Mouse (Mus musculus) liver (tissue): ENCODE data around the gene Gm19935.

Experiments
- DNase-seq: peaks from one replicate; pipeline ENCODE4 v3.0.0-alpha.2; 2020; ENCODE audit warnings: mixed read lengths

The Gm19935 gene

GRCm38 (mm10) chr8:90828987-90829740, 12.0 kb upstream of the Gm19935 start:
- no peak for DNase-seq

DNA sequence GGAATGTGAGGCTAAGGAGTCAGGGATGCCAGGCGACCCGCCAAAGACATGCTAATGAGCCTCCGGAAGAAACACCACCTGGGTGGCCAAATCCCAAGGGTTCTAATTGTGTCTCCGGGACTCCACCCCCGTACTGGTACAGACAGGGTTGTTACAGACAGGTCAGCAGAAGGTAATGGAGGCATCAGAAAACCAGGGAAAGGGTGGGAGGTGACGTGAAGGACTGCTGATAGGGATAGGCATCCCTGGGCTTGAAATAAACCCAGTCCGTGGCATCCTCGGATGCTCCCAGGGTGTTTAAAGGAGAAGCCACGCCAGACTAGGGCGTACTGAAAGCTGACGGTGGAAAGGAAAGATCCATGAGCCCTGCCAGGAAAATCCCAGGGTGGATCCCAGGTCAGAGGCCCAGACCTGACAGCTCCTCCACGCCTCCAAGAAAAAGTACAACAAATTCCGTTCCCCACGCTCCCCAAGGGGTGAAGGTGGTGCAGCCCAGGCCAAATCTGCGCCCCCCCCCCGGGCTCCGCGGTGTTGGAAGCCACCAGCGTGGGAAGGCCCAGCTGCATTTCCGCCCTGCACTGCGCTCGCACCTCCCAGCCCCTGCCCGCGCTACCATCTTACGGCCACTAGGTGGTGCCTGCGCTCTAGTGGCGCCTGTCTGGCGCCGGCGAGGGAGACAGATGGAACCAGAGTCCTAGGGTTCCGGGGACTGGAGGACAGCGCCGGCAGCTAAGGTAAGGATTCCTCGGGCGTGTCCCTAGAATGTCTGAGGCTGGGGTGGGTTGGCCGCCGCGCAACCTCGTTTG, 11.2 kb upstream of the Gm19935 start, which contains the start of gene Chd9:
Gene Chd9 (plus strand): TSS at position 172 of the 806 bp plus-strand sequence.
- DNase-seq: peak; percentile 88

- peak; percentile 10 for DNase-seq
These were observed 8.3 kb upstream of the Gm19935 start for GRCm38 (mm10) chr8:90825459-90825871.

GRCm38 (mm10) chr8:90822443-90822842, 5.2 kb upstream of the Gm19935 start:
- DNase-seq: no peak

DNA sequence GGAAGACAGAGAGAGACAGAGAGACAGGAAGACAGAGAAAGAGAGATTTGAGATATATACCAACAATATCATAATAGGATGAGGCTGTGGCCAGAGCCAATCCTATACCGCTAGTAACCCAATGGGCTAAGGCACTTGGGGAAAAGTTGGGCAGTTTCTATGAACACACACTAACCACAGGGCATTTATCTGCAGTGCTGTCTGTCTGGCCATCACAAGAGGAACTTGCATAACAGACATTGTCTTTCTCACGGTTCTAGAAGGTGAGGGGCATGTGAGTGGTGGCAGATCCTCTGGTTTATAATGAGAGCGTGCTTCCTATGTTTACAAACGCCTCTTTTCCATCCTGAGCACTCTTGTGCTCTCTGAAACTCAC, 3.1 kb upstream of the Gm19935 start:
- no peak for DNase-seq

- no peak for DNase-seq
These were observed 2.5 kb upstream of the Gm19935 start for GRCm38 (mm10) chr8:90819561-90820320.

DNA sequence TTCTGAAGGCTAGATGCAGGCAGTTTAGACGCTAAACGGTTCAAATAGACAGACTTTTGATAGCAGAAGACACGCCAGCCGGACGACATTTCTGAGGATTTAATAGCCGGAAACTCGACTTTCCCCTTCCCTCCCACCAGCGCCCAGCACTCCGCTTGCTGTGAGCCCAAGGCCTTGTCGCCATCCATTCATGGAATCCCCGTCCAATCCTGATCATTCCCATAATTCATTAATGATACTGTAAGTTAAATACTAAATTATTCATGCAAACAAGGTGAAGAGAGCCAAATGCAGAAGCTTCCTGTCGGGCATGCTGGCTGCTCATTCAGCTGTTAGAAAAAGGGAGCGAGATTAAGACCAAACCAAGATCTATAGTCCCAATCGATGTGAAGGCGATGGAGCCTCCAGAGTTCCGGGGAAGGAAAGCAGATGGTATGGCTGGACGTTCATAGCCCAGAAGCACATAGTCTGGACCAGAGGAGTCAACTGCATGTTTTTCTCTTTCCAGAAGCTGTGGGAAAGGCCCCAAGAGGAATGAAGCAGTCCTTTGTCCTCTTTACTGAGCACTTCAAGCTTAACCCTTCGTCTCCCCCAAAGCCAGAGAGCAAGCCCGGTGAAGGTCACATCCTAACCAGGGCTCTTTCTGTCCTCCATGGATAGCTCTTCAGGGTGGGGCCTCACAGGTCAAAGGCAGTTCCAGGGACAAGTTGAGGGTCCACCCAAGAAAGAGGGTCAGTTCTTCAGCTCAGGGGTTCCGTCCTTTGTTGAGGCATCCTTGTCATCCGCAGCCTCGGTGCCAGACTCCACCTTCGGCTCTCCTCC, 921 bp downstream of the Gm19935 start:
- DNase-seq: no peak

- no peak for DNase-seq
These were observed 3.4 kb downstream of the Gm19935 start for GRCm38 (mm10) chr8:90813602-90814320.

GRCm38 (mm10) chr8:90799473-90799872, 17.7 kb downstream of the Gm19935 start:
- no peak for DNase-seq

DNA sequence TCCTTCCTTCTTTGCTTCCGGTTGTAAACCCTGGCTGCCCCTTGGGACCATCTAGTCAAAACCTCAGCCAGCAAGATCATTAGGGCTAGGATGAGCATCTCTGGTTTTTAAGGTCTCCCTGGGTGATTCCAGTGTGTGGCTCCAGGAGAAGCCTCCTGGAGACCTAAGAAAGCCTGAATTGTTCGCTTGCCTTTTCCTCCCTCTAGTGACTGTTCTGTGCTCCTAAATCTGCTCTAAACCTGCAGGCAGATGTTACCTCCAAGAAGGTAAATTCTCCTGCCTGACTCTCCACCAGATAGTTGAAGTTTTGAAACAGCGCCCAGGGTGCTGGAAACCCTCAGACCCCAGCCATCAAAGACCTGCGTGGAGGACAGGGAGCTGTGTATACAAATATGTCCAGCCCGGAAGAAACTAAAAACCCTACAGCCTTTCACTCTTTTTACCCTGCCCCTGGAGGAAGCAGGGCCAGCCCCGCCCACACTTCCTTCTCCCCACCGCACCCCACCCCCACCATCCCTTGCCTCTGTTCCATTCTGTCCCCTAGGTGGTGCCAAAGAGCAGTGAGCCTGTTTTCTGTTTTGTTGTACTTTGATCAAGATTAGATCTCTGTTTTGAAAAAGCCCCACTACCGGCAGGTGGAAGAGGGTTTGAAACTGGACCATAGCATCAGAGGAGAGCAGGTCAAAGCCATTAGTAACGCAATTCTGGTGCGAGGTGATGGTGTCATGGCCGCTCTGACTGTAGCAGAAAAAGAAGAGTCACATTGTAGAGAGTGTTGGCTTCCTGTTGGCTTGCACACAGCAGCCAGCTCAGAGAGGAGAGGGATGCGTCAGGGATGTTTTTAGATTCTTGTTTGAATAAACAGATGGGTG, 22.0 kb downstream of the Gm19935 start:
- peak; percentile 67 for DNase-seq

- DNase-seq: peak; percentile 56
These were observed 23.5 kb downstream of the Gm19935 start for GRCm38 (mm10) chr8:90793710-90794109.

DNA sequence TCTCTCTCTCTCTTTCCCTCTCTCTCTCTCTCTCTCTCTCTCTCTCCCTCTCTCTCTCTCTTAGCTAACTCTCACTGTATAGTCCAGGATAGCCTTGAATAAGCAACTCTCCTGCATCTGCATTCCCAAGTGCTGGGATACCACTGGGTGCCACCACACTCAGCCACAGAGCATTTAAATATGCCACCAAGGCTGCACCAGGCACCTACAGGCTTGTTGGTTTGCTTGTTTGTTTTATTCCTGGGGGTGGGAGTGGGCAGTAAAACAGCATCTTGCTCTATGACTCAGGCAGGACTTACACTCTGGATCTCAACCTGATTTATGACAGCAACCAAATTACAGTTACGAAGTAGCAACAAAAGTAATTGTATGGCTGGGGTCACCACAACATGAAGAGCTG, 25.6 kb downstream of the Gm19935 start:
- no peak for DNase-seq

DNA sequence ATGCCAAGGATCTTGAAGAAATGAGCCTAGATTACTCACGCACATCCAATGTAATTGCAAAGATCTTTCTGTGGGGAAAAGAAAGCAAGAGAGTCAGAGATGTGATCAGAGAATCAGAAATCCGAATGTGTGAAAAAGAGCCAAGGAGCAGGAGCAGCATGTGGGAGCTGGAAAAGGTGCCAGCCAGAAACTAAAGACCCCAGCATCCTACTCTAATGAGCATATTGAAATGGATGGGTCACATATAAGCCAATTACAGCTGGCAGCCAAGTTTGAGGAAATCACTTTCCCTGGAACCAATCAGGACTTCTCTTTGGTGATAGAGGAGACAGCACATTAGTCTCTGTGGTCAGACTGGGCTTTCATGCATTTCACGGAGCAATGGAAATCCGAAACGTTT, 47.4 kb downstream of the Gm19935 start:
- DNase-seq: no peak
